Mouse (Mus musculus) 3T3-L1 (cell line): ENCODE measurements around the gene Slc29a2.

ENCODE experiments used
- DNase-seq: peaks from one replicate; pipeline ENCODE4 v3.0.0-alpha.2; 2015; ENCODE audit warnings: low read depth, low spot score

The Slc29a2 gene

GRCm38 (mm10) chr19:5058801-5059771 lies 35.4 kb downstream of the Slc29a2 start:
- peak; percentile 76 for DNase-seq

- peak; percentile 63 for DNase-seq
Measured at GRCm38 (mm10) chr19:5060365-5061330, 37.0 kb downstream of the Slc29a2 start.

GRCm38 (mm10) chr19:5062041-5062440 lies 38.4 kb downstream of the Slc29a2 start:
- DNase-seq, result peak; percentile 91

- peak; percentile 90 for DNase-seq
Measured at GRCm38 (mm10) chr19:5062446-5062845, 38.8 kb downstream of the Slc29a2 start.

GRCm38 (mm10) chr19:5065104-5065503 lies 41.4 kb downstream of the Slc29a2 start:
- DNase-seq, result peak; percentile 91

- DNase-seq, result peak; percentile 81
Measured at GRCm38 (mm10) chr19:5067040-5067799, 43.6 kb downstream of the Slc29a2 start.

GRCm38 (mm10) chr19:5067867-5068569 lies 44.4 kb downstream of the Slc29a2 start, which contains the start of gene Cd248:
Cd248 (plus strand) TSS chr19:5068078.
- DNase-seq, result peak; percentile 79

GRCm38 (mm10) chr19:5068570-5069234 lies 45.0 kb downstream of the Slc29a2 start:
- peak; percentile 58 for DNase-seq

- no peak for DNase-seq
Measured at GRCm38 (mm10) chr19:5069486-5069885, 45.8 kb downstream of the Slc29a2 start.

- DNase-seq, result no peak
Measured at GRCm38 (mm10) chr19:5069978-5070377, 46.3 kb downstream of the Slc29a2 start.

GRCm38 (mm10) chr19:5071077-5071476 lies 47.4 kb downstream of the Slc29a2 start:
- no peak for DNase-seq

- peak; percentile 99 for DNase-seq
Measured at GRCm38 (mm10) chr19:5071545-5072369, 48.1 kb downstream of the Slc29a2 start.

- peak; percentile 98 for DNase-seq
Measured at GRCm38 (mm10) chr19:5072389-5073019, 48.8 kb downstream of the Slc29a2 start.

GRCm38 (mm10) chr19:5073028-5073427 lies 49.4 kb downstream of the Slc29a2 start:
- peak; percentile 92 for DNase-seq

GRCm38 (mm10) chr19:5073518-5073917 lies 49.9 kb downstream of the Slc29a2 start:
- no peak for DNase-seq

GRCm38 (mm10) chr19:5079279-5079678 lies 55.6 kb downstream of the Slc29a2 start:
- peak; percentile 68 for DNase-seq
